Mouse (Mus musculus): ENCODE results near the gene Col24a1. TPM values are rescaled to one million over a fixed set of nuclear protein-coding genes. Genes with fewer than 3 reads are reported as not detected.

The Col24a1 gene
- 1 to 10 TPM in 1 of 4 experiments, under 1 TPM in 3; 0.23 to 3.2 (median 0.40) TPM for total RNA-seq (2022)

DNA sequence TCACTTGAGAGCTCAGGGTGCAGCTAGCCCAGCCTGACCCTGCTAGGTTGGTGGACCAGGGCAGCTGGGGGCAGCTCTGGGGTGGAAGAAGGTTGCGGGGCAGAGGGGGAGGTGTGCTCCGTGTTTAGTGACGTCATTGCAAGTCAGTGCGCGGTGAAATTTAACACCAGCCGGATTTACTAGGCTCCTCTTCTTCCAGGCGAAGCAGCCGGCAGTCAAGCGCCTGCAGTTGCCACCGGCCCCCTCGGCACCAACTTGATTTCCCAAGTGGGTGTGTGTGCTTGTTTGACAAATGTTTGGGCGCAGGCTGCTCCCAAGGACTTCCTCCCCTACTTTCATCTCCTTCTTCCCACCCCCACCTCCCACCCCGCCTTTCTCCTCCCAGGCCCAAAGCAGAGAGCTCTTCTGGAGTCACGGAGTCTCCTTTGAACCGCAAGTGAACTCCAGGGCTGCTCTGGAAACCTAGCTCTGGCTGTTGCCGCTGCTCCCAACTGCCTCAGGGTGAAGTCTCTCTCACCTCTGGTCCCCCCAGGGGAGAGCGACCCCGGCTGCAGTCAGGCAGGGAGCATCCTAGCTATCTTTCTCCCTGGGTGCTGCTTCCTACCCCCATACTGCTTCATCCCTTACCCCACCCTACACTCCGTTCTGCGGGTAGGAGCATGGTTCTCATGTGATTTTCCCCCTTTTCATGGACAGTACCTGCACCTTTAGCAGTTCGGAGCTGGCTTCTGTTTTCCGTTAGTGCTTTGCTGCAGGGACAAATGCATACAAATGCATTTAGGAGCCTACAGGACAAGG, at the start of gene Col24a1:
TSS of gene Col24a1 (plus strand) at position 136 of the 798 bp plus-strand sequence.
- DNase-seq (ENCODE audit: low spot score in 2 of 2): no peak

- no peak for DNase-seq (ENCODE audit: low spot score in 2 of 2)
These were observed 44.2 kb upstream of the Col24a1 start for GRCm38 (mm10) chr3:145248040-145248439.

DNA sequence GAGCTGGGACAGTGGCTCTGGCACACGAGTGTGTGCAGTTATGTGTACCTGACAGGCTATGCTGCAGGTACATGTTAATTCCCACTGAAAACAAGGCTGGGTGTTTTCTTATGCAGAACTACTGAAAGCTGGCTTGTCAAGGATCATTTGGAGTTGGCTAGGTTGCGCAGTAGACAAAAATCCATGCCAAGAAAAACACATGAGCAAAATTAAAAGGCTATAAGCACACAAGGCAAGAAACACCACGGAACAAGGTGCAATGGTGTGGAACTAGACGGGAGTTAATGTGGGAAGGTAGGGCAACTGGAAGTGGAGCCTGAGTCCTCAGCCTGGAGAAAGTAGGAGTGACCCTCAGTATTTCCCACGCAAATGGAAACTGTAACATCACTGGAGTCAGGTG, 39.2 kb upstream of the Col24a1 start:
- no peak for DNase-seq (ENCODE audit: low spot score in 2 of 2)

- no peak for DNase-seq (ENCODE audit: low spot score in 2 of 2)
These were observed 37.4 kb upstream of the Col24a1 start for GRCm38 (mm10) chr3:145254764-145255396.

- no peak for DNase-seq (ENCODE audit: low spot score in 2 of 2)
These were observed 35.6 kb upstream of the Col24a1 start for GRCm38 (mm10) chr3:145256647-145257046.

GRCm38 (mm10) chr3:145259678-145260077, 32.6 kb upstream of the Col24a1 start:
- no peak for DNase-seq (ENCODE audit: low spot score in 2 of 2)

GRCm38 (mm10) chr3:145263131-145263530, 29.1 kb upstream of the Col24a1 start:
- DNase-seq (ENCODE audit: low spot score in 2 of 2): no peak

DNA sequence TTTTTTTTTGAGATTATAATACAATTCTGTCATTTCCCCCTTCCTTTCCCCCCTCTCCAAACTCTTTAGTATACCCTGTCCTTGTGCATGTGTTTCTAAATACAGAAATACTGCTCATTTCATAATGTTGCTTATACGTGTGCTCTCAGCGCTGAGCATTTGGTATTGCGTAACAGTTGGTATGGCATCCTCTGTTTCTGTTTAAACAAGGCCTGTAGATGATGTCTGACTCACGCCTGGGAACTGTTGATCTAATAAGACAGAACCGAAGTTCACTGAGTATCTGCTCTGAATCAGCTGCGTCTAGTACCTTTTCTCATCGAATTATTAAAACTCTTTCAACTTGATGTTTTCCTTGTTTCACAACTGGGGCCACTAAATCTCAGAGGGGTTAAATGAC, 24.2 kb upstream of the Col24a1 start:
- DNase-seq (ENCODE audit: low spot score in 2 of 2): peak; percentile 9 to 13

GRCm38 (mm10) chr3:145274191-145274590, 18.1 kb upstream of the Col24a1 start:
- no peak for DNase-seq (ENCODE audit: low spot score in 2 of 2)

- DNase-seq (ENCODE audit: low spot score in 2 of 2): no peak
These were observed 935 bp downstream of the Col24a1 start for GRCm38 (mm10) chr3:145293207-145293606.

DNA sequence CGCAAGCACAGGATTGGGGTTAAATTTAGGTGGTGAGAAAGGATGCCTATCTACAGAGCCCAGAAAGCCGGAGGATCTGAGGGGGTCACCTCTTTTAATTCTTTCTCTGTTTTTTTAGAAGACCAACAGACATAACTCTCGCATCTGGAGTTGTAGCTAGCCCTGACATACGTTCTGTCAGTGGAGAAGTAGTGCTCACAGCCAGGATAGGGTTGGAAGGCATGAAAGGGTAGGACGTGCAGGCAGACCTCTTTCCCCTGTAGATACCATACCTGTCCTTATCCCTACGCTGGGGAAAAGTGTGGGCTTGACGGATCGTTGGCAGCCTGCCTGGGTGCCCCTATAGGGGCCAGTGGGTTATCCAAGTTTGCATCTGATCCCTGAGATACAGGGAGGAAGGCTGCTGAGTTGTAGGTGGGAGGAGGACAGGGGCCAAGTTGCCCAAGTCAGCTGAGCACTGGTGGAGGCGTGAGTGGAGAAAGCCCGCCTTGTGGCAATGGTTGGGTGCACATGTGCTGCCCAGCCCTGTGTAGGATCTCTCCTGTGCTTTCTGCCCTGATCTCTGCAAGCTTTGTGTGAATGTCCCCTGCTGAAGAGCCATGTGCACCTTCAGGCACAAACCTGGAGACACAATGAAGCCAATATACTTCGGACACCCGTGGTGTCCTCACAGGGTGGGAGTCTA, 1.5 kb downstream of the Col24a1 start:
- DNase-seq (ENCODE audit: low spot score in 2 of 2): no peak

DNA sequence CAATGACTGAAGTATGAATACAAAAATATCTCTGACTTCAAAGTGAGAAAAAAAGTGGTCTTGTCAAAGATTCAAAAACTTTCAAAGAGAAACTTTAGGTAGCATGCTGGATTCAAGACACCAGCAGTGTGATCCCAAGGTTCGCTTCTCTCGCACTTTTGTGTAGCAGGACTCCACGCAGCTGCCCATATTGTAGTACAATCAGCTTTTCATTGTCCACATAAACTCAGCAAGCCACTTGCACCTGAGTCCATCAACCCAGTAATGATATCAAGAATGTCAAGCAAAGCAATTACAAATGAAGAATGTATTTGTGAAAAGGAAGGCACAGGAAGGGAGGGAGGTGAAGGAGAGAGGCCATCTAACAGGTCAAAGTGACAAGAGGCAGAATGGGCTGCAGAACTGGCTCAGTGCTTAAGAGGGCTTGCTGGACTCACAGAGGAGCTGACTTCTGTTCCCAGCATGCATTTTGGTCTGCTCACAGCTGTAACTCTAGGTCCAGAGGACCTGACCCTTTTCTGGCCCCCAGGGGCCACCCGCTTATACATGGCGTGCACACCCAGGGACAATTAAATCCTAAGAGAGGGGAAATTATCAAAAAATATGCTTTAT, 7.8 kb downstream of the Col24a1 start:
- no peak for DNase-seq (ENCODE audit: low spot score in 2 of 2)

- DNase-seq (ENCODE audit: low spot score in 2 of 2): no peak
These were observed 13.0 kb downstream of the Col24a1 start for GRCm38 (mm10) chr3:145305311-145305710.

DNA sequence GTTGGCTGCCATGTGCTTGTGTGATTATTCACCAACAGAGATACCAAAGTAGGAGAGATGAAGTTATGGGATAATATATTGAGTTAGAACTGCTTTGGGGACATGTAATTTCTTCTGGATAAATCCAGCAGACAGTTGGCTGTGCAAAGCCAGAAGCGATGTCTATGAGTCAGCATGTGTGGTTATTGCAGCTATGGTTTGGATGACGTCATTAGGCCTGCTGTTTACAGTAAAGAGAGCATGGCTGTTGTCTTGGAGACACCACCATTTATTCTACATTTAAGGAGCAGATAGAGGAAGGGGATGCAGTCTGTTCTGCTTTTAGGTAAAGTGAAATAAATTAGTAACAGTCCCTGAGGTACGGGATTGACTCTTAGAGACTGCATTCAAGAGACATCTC, 14.9 kb downstream of the Col24a1 start:
- DNase-seq (ENCODE audit: low spot score in 2 of 2): no peak

GRCm38 (mm10) chr3:145320587-145321274, 28.5 kb downstream of the Col24a1 start:
- no peak for DNase-seq (ENCODE audit: low spot score in 2 of 2)

- DNase-seq (ENCODE audit: low spot score in 2 of 2): no peak
These were observed 33.1 kb downstream of the Col24a1 start for GRCm38 (mm10) chr3:145325402-145325801.

GRCm38 (mm10) chr3:145331642-145332041, 39.4 kb downstream of the Col24a1 start:
- DNase-seq (ENCODE audit: low spot score in 2 of 2): no peak

DNA sequence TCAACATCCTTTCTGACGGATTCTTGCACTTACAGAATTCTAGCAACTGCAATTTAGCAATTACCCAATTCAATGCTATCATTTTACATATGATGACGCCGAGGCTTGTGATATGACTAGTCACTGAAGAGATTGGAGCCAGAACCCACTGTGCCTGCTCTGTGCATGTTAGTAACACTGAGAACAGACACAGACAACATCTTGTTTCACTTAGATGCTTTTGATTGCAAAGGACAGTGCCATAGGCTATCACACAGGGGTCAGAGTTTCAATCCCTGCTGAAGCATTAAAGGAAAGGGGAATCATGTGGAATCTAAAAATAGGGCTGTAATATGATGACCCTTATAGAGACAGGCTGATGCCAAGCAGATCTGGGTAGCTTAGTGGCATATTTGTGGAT, 41.8 kb downstream of the Col24a1 start:
- no peak for DNase-seq (ENCODE audit: low spot score in 2 of 2)

DNA sequence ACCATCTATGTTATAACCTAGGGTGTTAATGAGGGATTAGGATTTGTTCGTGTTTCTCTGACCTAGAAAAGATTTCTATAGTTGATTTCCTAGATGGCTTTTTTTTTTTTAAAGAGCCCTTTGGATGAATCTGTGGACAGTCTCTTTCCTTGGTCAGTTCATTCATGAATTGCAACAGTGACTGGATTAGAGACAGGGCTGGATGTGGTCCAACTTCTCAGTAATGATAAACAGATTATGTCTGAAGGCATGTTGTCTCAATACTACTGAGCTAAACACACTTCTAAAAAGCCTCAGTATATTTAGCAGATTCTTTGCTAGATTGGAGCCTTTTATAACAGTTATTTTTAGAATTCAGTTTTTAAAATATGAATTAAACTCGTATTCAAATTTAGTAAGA, 44.9 kb downstream of the Col24a1 start:
- DNase-seq (ENCODE audit: low spot score in 2 of 2): no peak

GRCm38 (mm10) chr3:145339851-145340499, 47.7 kb downstream of the Col24a1 start:
- DNase-seq (ENCODE audit: low spot score in 2 of 2): no peak

GRCm38 (mm10) chr3:145348690-145349089, 56.4 kb downstream of the Col24a1 start:
- no peak for DNase-seq (ENCODE audit: low spot score in 2 of 2)
